Mouse (Mus musculus): ENCODE measurements around the gene Pax9. TPM values are rescaled to one million over a fixed set of nuclear protein-coding genes. Genes with fewer than 3 reads are reported as not detected.

Pax9 gene
- 0.04 TPM in 1 of 2 replicates, not detected in the other for polyA plus RNA-seq (2014; fragmentation: Nextera tagmentation; extraction: Ambion mirVana)

GRCm38 (mm10) chr12:56691427-56692079, at the start of gene Pax9:
Gene Pax9, plus strand, starts transcription at chr12:56691767.
- no peak within 1 kb of the TSS for H3K27ac ChIP-seq (replicated peaks in 1 of 2; ENCODE audit: control insufficient read depth in 1 of 2, insufficient read depth in 1 of 2, low read depth in 2 of 2, low read length in 2 of 2)
- WGBS, result under 1% methylated on average over 40 of the region's 40 CpGs
- H3K9ac ChIP-seq (ENCODE audit: low read length), result no peak within 1 kb of the TSS
- no peaks in the 10 kb centered on the region for H3K9me3 ChIP-seq (ENCODE audit: control insufficient read depth, low read length)
- ATAC-seq (ENCODE audit: insufficient number of reproducible peaks, insufficient read depth, low FRiP score, low read depth), result no peak
- H3K27me3 ChIP-seq (ENCODE audit: control insufficient read depth, insufficient read depth, low read length), result peaks cover 100% of the 10 kb centered on the region
- H3K4me1 ChIP-seq (ENCODE audit: control insufficient read depth in 2 of 2, insufficient read depth in 2 of 2, low read length in 2 of 2), result peaks cover 13 to 21% of the 10 kb centered on the region in 2 experiments; a peak in 1 of 4 replicates
- peak within 1 kb of the TSS; percentile 54 for H3K4me2 ChIP-seq (ENCODE audit: low read length)
- H3K4me3 ChIP-seq (ENCODE audit: control insufficient read depth in 1 of 2, insufficient read depth in 1 of 2, low read depth in 1 of 2, low read length in 2 of 2), result peak within 1 kb of the TSS; percentile 20; a peak in 3 of 4 replicates
- no peaks in the 10 kb centered on the region for H3K36me3 ChIP-seq (ENCODE audit: control insufficient read depth, insufficient read depth, low read length)

- no peak overlapping the region for H3K4me2 ChIP-seq (ENCODE audit: low read length)
- WGBS, result 82% methylated on average over 9 of the region's 9 CpGs
- H3K36me3 ChIP-seq (ENCODE audit: control insufficient read depth, insufficient read depth, low read length), result no peaks in the 10 kb centered on the region
- H3K4me1 ChIP-seq (ENCODE audit: control insufficient read depth in 2 of 2, insufficient read depth in 2 of 2, low read length in 2 of 2), result no peaks in the 10 kb centered on the region; a peak in 1 of 4 replicates
- H3K27ac ChIP-seq (replicated peaks in 1 of 2; ENCODE audit: control insufficient read depth in 1 of 2, insufficient read depth in 1 of 2, low read depth in 2 of 2, low read length in 2 of 2), result no peak overlapping the region
- H3K9ac ChIP-seq (ENCODE audit: low read length), result no peak overlapping the region
- ATAC-seq (ENCODE audit: insufficient number of reproducible peaks, insufficient read depth, low FRiP score, low read depth), result no peak
- no peaks in the 10 kb centered on the region for H3K9me3 ChIP-seq (ENCODE audit: control insufficient read depth, low read length)
- H3K4me3 ChIP-seq (ENCODE audit: control insufficient read depth in 1 of 2, insufficient read depth in 1 of 2, low read depth in 1 of 2, low read length in 2 of 2), result no peak overlapping the region
- H3K27me3 ChIP-seq (ENCODE audit: control insufficient read depth, insufficient read depth, low read length), result no peaks in the 10 kb centered on the region; the same call in 1 of the 2 replicates
These were observed 22.0 kb upstream of the Pax9 start for GRCm38 (mm10) chr12:56669451-56670122.

GRCm38 (mm10) chr12:56670795-56671194, 20.8 kb upstream of the Pax9 start:
- no peak for ATAC-seq (ENCODE audit: insufficient number of reproducible peaks, insufficient read depth, low FRiP score, low read depth)
- Histone ChIP-seq H3K9ac (ENCODE audit: low read length) (no peak overlapping the region), H3K4me2 (ENCODE audit: low read length) (no peak overlapping the region), H3K9me3 (ENCODE audit: control insufficient read depth, low read length) (no peaks in the 10 kb centered on the region), H3K4me3 (ENCODE audit: control insufficient read depth in 1 of 2, insufficient read depth in 1 of 2, low read depth in 1 of 2, low read length in 2 of 2) (no peak overlapping the region), H3K4me1 (ENCODE audit: control insufficient read depth in 2 of 2, insufficient read depth in 2 of 2, low read length in 2 of 2) (no peaks in the 10 kb centered on the region; a peak in 1 of 4 replicates), H3K27ac (replicated peaks in 1 of 2; ENCODE audit: control insufficient read depth in 1 of 2, insufficient read depth in 1 of 2, low read depth in 2 of 2, low read length in 2 of 2) (no peak overlapping the region), H3K27me3 (ENCODE audit: control insufficient read depth, insufficient read depth, low read length) (no peaks in the 10 kb centered on the region; the same call in 1 of the 2 replicates), H3K36me3 (ENCODE audit: control insufficient read depth, insufficient read depth, low read length) (no peaks in the 10 kb centered on the region)
- 87% methylated on average over 9 of the region's 9 CpGs for WGBS

GRCm38 (mm10) chr12:56674726-56675125, 16.8 kb upstream of the Pax9 start:
- Histone ChIP-seq H3K27me3 (ENCODE audit: control insufficient read depth, insufficient read depth, low read length) (peaks cover 10% of the 10 kb centered on the region), H3K9me3 (ENCODE audit: control insufficient read depth, low read length) (no peaks in the 10 kb centered on the region), H3K9ac (ENCODE audit: low read length) (no peak overlapping the region), H3K36me3 (ENCODE audit: control insufficient read depth, insufficient read depth, low read length) (no peaks in the 10 kb centered on the region), H3K4me1 (ENCODE audit: control insufficient read depth in 2 of 2, insufficient read depth in 2 of 2, low read length in 2 of 2) (no peaks in the 10 kb centered on the region; a peak in 1 of 4 replicates), H3K4me2 (ENCODE audit: low read length) (no peak overlapping the region), H3K27ac (replicated peaks in 1 of 2; ENCODE audit: control insufficient read depth in 1 of 2, insufficient read depth in 1 of 2, low read depth in 2 of 2, low read length in 2 of 2) (no peak overlapping the region), H3K4me3 (ENCODE audit: control insufficient read depth in 1 of 2, insufficient read depth in 1 of 2, low read depth in 1 of 2, low read length in 2 of 2) (no peak overlapping the region)
- no peak for ATAC-seq (ENCODE audit: insufficient number of reproducible peaks, insufficient read depth, low FRiP score, low read depth)
- 24% methylated on average over 3 of the region's 3 CpGs for WGBS

- Histone ChIP-seq H3K4me2 (ENCODE audit: low read length) (no peak overlapping the region), H3K4me1 (ENCODE audit: control insufficient read depth in 2 of 2, insufficient read depth in 2 of 2, low read length in 2 of 2) (peaks cover 4% of the 10 kb centered on the region in 2 experiments), H3K27me3 (ENCODE audit: control insufficient read depth, insufficient read depth, low read length) (peaks cover 38% of the 10 kb centered on the region), H3K9me3 (ENCODE audit: control insufficient read depth, low read length) (no peaks in the 10 kb centered on the region), H3K36me3 (ENCODE audit: control insufficient read depth, insufficient read depth, low read length) (no peaks in the 10 kb centered on the region), H3K27ac (replicated peaks in 1 of 2; ENCODE audit: control insufficient read depth in 1 of 2, insufficient read depth in 1 of 2, low read depth in 2 of 2, low read length in 2 of 2) (no peak overlapping the region), H3K9ac (ENCODE audit: low read length) (no peak overlapping the region), H3K4me3 (ENCODE audit: control insufficient read depth in 1 of 2, insufficient read depth in 1 of 2, low read depth in 1 of 2, low read length in 2 of 2) (no peak overlapping the region)
- no peak for ATAC-seq (ENCODE audit: insufficient number of reproducible peaks, insufficient read depth, low FRiP score, low read depth)
- WGBS, result 60% methylated on average over 7 of the region's 7 CpGs
These were observed 13.9 kb upstream of the Pax9 start for GRCm38 (mm10) chr12:56677620-56678019.

GRCm38 (mm10) chr12:56681096-56681811, 10.3 kb upstream of the Pax9 start:
- Histone ChIP-seq H3K4me2 (ENCODE audit: low read length) (peak overlapping the region; percentile 70), H3K9me3 (ENCODE audit: control insufficient read depth, low read length) (no peaks in the 10 kb centered on the region), H3K27me3 (ENCODE audit: control insufficient read depth, insufficient read depth, low read length) (peaks cover 74% of the 10 kb centered on the region), H3K27ac (replicated peaks in 1 of 2; ENCODE audit: control insufficient read depth in 1 of 2, insufficient read depth in 1 of 2, low read depth in 2 of 2, low read length in 2 of 2) (no peak overlapping the region), H3K36me3 (ENCODE audit: control insufficient read depth, insufficient read depth, low read length) (no peaks in the 10 kb centered on the region), H3K4me3 (ENCODE audit: control insufficient read depth in 1 of 2, insufficient read depth in 1 of 2, low read depth in 1 of 2, low read length in 2 of 2) (peak overlapping the region; percentile 32 to 34), H3K9ac (ENCODE audit: low read length) (peak overlapping the region; percentile 35; the same call in 1 of the 2 replicates), H3K4me1 (ENCODE audit: control insufficient read depth in 2 of 2, insufficient read depth in 2 of 2, low read length in 2 of 2) (peaks cover 4% of the 10 kb centered on the region in 2 experiments; a peak in 3 of 4 replicates)
- no peak for ATAC-seq (ENCODE audit: insufficient number of reproducible peaks, insufficient read depth, low FRiP score, low read depth)
- 1% methylated on average over 38 of the region's 38 CpGs for WGBS

- no peak overlapping the region for H3K4me3 ChIP-seq (ENCODE audit: control insufficient read depth in 1 of 2, insufficient read depth in 1 of 2, low read depth in 1 of 2, low read length in 2 of 2)
- H3K9me3 ChIP-seq (ENCODE audit: control insufficient read depth, low read length), result no peaks in the 10 kb centered on the region
- H3K9ac ChIP-seq (ENCODE audit: low read length), result no peak overlapping the region
- H3K4me2 ChIP-seq (ENCODE audit: low read length), result no peak overlapping the region
- H3K27me3 ChIP-seq (ENCODE audit: control insufficient read depth, insufficient read depth, low read length), result peaks cover 100% of the 10 kb centered on the region
- peaks cover 3 to 14% of the 10 kb centered on the region in 2 experiments; a peak in 1 of 4 replicates for H3K4me1 ChIP-seq (ENCODE audit: control insufficient read depth in 2 of 2, insufficient read depth in 2 of 2, low read length in 2 of 2)
- ATAC-seq (ENCODE audit: insufficient number of reproducible peaks, insufficient read depth, low FRiP score, low read depth), result no peak
- no peak overlapping the region for H3K27ac ChIP-seq (replicated peaks in 1 of 2; ENCODE audit: control insufficient read depth in 1 of 2, insufficient read depth in 1 of 2, low read depth in 2 of 2, low read length in 2 of 2)
- WGBS, result 5% methylated on average over 15 of the region's 15 CpGs
- no peaks in the 10 kb centered on the region for H3K36me3 ChIP-seq (ENCODE audit: control insufficient read depth, insufficient read depth, low read length)
These were observed 3.7 kb upstream of the Pax9 start for GRCm38 (mm10) chr12:56687640-56688481.
